Mouse (Mus musculus) kidney, embryonic 14.5 days (tissue): Measurements from ENCODE around the gene Ccdc188. TPM values are rescaled to one million over a fixed set of nuclear protein-coding genes. Genes with fewer than 3 reads are reported as not detected.

Experiments
- ATAC-seq: fragments of 200-750 bp; cut with Nextera tagmentation; 2 replicates; pipeline ENCODE4 v1.8.0; 2017; ENCODE audit warnings: moderate number of reproducible peaks, mild to moderate bottlenecking, moderate TSS enrichment, moderate library complexity; ENCODE audit not compliant: low FRiP score, low TSS enrichment
- H3K27ac ChIP-seq: fragments of 300-500 bp; sonication (generic); 2 replicates; pipeline ENCODE4 v1.5.1; 2014; ENCODE audit warnings: low read depth, mild to moderate bottlenecking, low read length, moderate library complexity, mixed read lengths
- H3K27me3 ChIP-seq: fragments of 300-500 bp; sonication (generic); 2 replicates; pipeline ENCODE4 v1.6.1; 2014; ENCODE audit warnings: mild to moderate bottlenecking, low read length; ENCODE audit not compliant: control insufficient read depth, insufficient read depth
- H3K36me3 ChIP-seq: fragments of 300-500 bp; sonication (generic); 2 replicates; pipeline ENCODE4 v1.6.1; 2014; ENCODE audit warnings: low read length, mixed read lengths; ENCODE audit not compliant: control insufficient read depth, insufficient read depth
- H3K4me1 ChIP-seq: fragments of 300-500 bp; sonication (generic); 2 replicates; pipeline ENCODE4 v1.6.1; 2014; ENCODE audit warnings: low read length, mixed read lengths; ENCODE audit not compliant: control insufficient read depth, insufficient read depth
- H3K4me2 ChIP-seq: fragments of 300-500 bp; sonication (generic); replicated peaks from 2 replicates; pipeline ENCODE4 v1.6.1; 2014; ENCODE audit warnings: low read depth, mild to moderate bottlenecking, low read length
- H3K4me3 ChIP-seq: fragments of 300-500 bp; sonication (generic); 2 replicates; pipeline ENCODE4 v1.5.1; 2014; ENCODE audit warnings: mild to moderate bottlenecking, low read length
- H3K9ac ChIP-seq: fragments of 300-500 bp; sonication (generic); 2 replicates; pipeline ENCODE4 v1.6.1; 2014; ENCODE audit warnings: low read depth, mild to moderate bottlenecking, low read length, moderate library complexity
- H3K9me3 ChIP-seq: fragments of 300-500 bp; sonication (generic); 2 replicates; pipeline ENCODE4 v1.6.1; 2016; ENCODE audit warnings: low read length; ENCODE audit not compliant: control insufficient read depth
- WGBS: fragments of 180-500 bp; shearing (Covaris S2); extraction: QIAGEN DNeasy Blood & Tissue Kit; methylation state at CpG from one replicate; pipeline ENCODE4 v1.1.7; 2014; 5-methylcytosine and 5-hydroxymethylcytosine counted together
- polyA plus RNA-seq: library from polyadenylated mRNA; unstranded; fragments of >200 nt; fragmentation: Nextera tagmentation; extraction: Ambion mirVana; gene quantifications from 2 replicates; pipeline ENCODE4 v1.2.1, GENCODE M21; 2014

Gene Ccdc188
- polyA plus RNA-seq, 1 experiment from 2014 or later = not detected

DNA sequence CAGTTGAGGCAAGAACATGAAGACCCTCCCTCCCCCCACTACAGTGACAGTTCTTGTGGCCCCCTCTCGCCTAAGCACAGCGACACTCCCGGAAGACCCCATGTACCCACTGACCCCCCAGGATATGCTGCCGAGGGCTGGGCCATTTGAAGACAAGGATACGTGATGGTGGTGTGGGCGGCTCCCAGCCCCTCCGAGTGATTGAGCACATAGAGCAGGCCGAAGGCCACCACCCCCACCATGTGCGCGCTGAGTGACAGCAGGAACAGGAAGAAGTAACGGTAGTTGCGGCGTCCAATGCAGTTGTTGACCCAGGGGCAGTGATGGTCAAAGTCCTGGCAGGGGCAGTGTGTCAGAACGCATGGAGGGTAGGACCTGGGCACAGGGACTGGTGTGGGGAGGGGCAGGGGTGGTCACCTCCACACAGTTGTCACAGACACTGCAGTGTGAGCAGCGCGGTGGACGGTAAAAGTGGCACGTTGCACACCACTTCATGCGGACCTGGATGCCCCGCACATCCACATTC, 10.3 kb downstream of the Ccdc188 start:
- peaks cover 54% of the 10 kb centered on the region for H3K36me3 ChIP-seq
- no peak overlapping the region for H3K4me2 ChIP-seq
- H3K9me3 ChIP-seq = no peaks in the 10 kb centered on the region
- no peak overlapping the region for H3K9ac ChIP-seq
- no peak overlapping the region for H3K4me3 ChIP-seq
- H3K27me3 ChIP-seq = no peaks in the 10 kb centered on the region
- no peak overlapping the region for H3K27ac ChIP-seq
- peaks cover 11% of the 10 kb centered on the region; the same call in 1 of the 2 replicates for H3K4me1 ChIP-seq
- 87% methylated on average over 20 of the region's 20 CpGs for WGBS
- ATAC-seq = no peak

- Histone ChIP-seq H3K4me1 (peaks cover 16% of the 10 kb centered on the region; the same call in 1 of the 2 replicates), H3K27me3 (no peaks in the 10 kb centered on the region), H3K9ac (no peak overlapping the region), H3K9me3 (no peaks in the 10 kb centered on the region), H3K4me2 (no peak overlapping the region), H3K27ac (no peak overlapping the region), H3K4me3 (no peak overlapping the region), H3K36me3 (peaks cover 45% of the 10 kb centered on the region)
- 89% methylated on average over 4 of the region's 4 CpGs for WGBS
- no peak for ATAC-seq
Observed at GRCm38 (mm10) chr16:18228856-18229255, 11.2 kb downstream of the Ccdc188 start.

- H3K27me3 ChIP-seq = no peaks in the 10 kb centered on the region
- no peaks in the 10 kb centered on the region for H3K9me3 ChIP-seq
- 82% methylated on average over 11 of the region's 11 CpGs for WGBS
- peaks cover 18% of the 10 kb centered on the region; the same call in 1 of the 2 replicates for H3K4me1 ChIP-seq
- H3K4me3 ChIP-seq = no peak overlapping the region
- no peak for ATAC-seq
- no peak overlapping the region for H3K27ac ChIP-seq
- H3K4me2 ChIP-seq = no peak overlapping the region
- H3K36me3 ChIP-seq = peaks cover 37% of the 10 kb centered on the region
- H3K9ac ChIP-seq = no peak overlapping the region
Observed at GRCm38 (mm10) chr16:18229622-18230021, 11.9 kb downstream of the Ccdc188 start.

DNA sequence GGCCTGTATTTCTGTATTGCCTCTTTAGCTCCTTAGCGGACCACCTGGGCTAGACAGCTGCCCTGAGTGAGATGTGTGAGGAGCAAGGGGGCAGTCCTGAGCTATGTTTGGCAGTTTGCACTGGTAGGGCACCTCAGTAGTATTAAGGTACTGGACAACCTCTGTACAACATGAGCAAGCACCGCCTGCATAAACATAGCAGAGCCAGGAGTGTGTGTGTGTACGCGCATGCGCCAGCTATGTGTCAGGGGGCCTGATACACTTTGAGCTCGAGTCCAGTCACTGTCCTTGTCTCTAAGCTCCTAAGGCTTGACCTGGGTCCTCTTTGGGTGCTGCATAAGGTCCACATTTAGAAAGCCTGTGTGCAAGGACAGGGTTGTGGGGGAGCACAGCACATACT, 12.9 kb downstream of the Ccdc188 start:
- no peak overlapping the region for H3K27ac ChIP-seq
- WGBS = 89% methylated on average over 6 of the region's 6 CpGs
- no peak for ATAC-seq
- H3K9me3 ChIP-seq = no peaks in the 10 kb centered on the region
- peaks cover 19% of the 10 kb centered on the region; the same call in 1 of the 2 replicates for H3K4me1 ChIP-seq
- no peak overlapping the region for H3K4me3 ChIP-seq
- no peaks in the 10 kb centered on the region for H3K27me3 ChIP-seq
- H3K4me2 ChIP-seq = no peak overlapping the region
- no peak overlapping the region for H3K9ac ChIP-seq
- peaks cover 27% of the 10 kb centered on the region for H3K36me3 ChIP-seq

DNA sequence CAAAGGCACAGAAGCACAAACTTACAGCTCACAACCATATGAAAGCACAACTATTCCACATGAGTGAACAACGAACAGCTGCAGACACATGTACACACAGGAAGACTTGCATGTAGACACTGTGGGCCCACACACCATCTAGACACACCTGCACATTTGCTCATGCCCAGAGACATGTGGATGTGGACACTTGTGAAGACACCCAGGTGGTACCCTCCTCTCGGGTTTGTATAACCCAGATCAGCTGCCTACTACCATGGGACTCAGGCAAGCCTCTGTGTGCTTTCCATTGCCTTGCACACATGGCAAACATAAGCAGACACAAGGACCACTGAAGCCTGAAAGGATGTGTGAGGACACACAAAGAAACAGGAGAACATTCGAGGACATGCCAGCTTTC, 13.4 kb downstream of the Ccdc188 start:
- Histone ChIP-seq H3K27ac (no peak overlapping the region), H3K4me1 (peaks cover 23% of the 10 kb centered on the region; the same call in 1 of the 2 replicates), H3K9me3 (no peaks in the 10 kb centered on the region), H3K4me3 (no peak overlapping the region), H3K9ac (no peak overlapping the region), H3K36me3 (peaks cover 23% of the 10 kb centered on the region), H3K4me2 (no peak overlapping the region), H3K27me3 (no peaks in the 10 kb centered on the region)
- 86% methylated on average over 3 of the region's 3 CpGs for WGBS
- ATAC-seq = no peak

- Histone ChIP-seq H3K4me1 (peaks cover 26% of the 10 kb centered on the region; the same call in 1 of the 2 replicates), H3K9me3 (no peaks in the 10 kb centered on the region), H3K9ac (0 out of 2 replicates have a peak overlapping the region, but pooled peaks have one; percentile 12), H3K36me3 (peaks cover 19% of the 10 kb centered on the region), H3K27ac (no peak overlapping the region), H3K4me2 (no peak overlapping the region), H3K27me3 (no peaks in the 10 kb centered on the region), H3K4me3 (no peak overlapping the region)
- no peak for ATAC-seq
- 86% methylated on average over 4 of the region's 4 CpGs for WGBS
Observed at GRCm38 (mm10) chr16:18231451-18231850, 13.8 kb downstream of the Ccdc188 start.

DNA sequence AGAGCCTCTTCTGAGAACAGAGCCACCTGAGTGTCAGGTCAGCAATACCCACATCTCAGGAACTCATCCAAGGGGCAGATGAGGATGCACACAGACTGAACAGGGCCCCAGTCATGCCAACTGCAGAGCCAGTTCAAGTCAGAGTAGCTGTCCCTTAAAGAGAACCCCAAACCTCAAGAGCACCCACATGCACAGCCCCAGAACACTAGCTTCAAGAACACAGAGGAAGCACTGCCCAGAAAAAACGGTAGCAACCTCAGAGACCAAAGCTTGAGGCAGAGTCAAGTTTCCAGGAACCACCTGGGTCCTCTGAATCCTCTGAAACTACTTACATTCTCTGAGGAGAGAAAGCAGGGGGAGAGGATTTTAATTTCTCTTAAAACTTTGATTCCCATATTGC, 15.8 kb downstream of the Ccdc188 start:
- Histone ChIP-seq H3K36me3 (peaks cover 9% of the 10 kb centered on the region), H3K27ac (no peak overlapping the region), H3K4me2 (0 out of 2 replicates have a peak overlapping the region, but pooled peaks have one; percentile 2), H3K4me3 (peak overlapping the region; percentile 91; the same call in 1 of the 2 replicates), H3K27me3 (no peaks in the 10 kb centered on the region), H3K4me1 (peaks cover 26% of the 10 kb centered on the region; the same call in 1 of the 2 replicates), H3K9me3 (no peaks in the 10 kb centered on the region), H3K9ac (peak overlapping the region; percentile 88; the same call in 1 of the 2 replicates)
- no peak for ATAC-seq
- WGBS = 41% methylated on average over 1 of the region's 1 CpGs

DNA sequence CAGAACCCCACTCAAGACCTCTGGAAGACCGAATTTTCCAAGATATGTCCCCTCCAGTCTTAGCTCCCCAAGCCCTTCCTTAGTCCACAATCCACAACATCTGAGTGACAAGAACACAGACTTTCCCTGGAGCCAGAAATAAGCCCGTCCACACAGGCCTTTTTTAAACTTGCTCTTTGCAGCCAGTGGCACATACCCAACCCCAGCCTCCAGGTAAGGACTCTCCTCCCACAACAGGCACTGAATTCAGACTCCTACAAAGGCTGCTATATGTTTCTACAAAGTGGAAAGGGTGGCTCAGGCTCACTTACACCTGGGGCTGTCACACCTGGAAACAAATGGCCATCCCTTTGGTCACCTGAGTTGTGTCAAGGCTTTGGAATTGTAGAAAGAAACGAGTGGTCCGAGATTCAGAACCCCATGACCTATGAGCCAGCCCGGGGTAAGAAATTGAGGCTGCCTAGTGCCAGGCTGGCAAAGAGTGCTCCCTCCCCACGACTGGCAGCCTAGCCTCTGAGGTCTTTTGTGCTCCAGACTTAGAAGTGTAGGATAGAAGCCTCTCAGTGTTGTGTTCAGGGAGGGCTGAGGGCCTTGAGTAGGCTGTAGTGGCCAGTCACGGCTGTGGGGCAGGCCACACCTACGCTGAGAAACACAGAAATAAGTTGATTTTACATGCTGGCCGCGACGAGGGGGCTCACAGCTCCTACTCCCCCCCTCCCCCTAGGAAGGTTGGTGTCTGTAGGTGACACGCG, 16.4 kb downstream of the Ccdc188 start:
- Histone ChIP-seq H3K4me1 (peaks cover 26% of the 10 kb centered on the region; the same call in 1 of the 2 replicates), H3K27me3 (no peaks in the 10 kb centered on the region), H3K27ac (peak overlapping the region; percentile 59; the same call in 1 of the 2 replicates), H3K36me3 (peaks cover 14% of the 10 kb centered on the region), H3K9ac (peak overlapping the region; percentile 88), H3K4me2 (peak overlapping the region; percentile 85), H3K4me3 (peak overlapping the region; percentile 91), H3K9me3 (no peaks in the 10 kb centered on the region)
- 17% methylated on average over 13 of the region's 13 CpGs for WGBS
- no peak; the same call in 1 of the 2 replicates for ATAC-seq
